Mouse (Mus musculus): ENCODE data around the gene Liph. TPM values are rescaled to one million over a fixed set of nuclear protein-coding genes. Genes with fewer than 3 reads are reported as not detected.
"Not testable (repeated sequence)": the region's sequence is repeated elsewhere in the genome, so short reads cannot be mapped to it uniquely, and the experiment has no call there.

Liph gene
- total RNA-seq, 2 experiments from 2014 or later, result 0.20 to 0.30 TPM

DNA sequence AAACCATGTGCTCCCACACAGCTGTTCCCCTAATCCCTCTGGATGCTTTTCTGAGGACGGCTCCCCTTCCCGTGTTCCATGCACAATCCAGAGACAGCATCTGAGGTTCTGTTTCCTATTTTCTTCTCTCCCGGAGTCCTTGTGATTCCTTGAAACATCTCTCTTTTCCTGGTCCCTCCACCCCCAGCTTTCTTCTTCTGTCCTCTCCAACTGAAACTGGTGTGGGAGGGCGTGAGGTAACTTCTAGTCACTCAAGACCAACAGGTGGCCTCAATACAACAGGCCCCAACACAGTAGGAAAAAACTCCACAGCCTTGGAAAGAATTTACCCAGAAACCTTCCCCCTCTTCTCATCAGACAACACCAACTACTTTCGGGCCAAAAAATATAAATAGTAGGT, 18.1 kb downstream of the Liph start:
- DNase-seq (ENCODE audit: low spot score in 2 of 2), result no peak

DNA sequence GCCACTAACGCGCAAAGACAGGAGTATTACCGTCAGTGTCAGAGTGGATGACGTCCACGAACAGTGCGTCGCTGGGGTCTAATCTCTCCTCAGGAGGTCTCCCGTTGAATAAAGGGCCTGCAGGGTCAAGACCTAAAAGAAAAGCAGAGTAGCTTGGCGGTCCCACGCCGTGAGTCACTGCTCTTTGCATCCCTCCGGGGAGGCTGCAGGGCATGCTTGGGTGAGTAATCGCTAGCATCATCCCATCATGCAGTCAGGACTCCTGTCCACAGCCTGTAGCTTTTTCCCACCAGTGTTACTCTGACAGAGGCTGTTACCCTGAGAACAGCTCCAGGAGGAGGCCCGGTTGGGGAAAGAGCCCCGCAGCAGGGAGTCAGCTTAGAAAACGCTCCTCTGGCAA, 19.3 kb downstream of the Liph start:
- DNase-seq (ENCODE audit: low spot score in 2 of 2), result no peak

DNA sequence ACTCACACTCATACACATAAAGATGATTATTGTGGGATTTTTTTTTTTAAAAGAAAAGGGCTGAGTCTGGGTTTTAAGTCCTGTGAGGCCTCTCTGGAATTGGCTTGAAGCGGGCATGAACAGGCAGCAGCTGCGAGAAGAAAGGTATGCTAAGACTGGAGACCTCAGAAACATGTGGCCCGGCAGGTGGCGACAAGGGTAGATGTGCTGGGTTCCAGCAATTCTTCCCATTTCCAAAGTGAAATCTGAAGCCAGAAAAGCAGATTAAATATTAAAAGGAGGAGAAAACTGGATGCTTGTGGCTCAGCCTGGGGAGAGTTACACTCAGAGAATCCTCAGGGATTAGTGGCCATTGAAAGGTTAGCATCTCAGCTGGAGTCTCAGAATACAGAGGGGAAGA, 24.0 kb downstream of the Liph start:
- no peak for DNase-seq (ENCODE audit: low spot score in 2 of 2)

- no peak for DNase-seq (ENCODE audit: low spot score in 2 of 2)
Observed at GRCm38 (mm10) chr16:21970536-21970935, 24.9 kb downstream of the Liph start.

DNA sequence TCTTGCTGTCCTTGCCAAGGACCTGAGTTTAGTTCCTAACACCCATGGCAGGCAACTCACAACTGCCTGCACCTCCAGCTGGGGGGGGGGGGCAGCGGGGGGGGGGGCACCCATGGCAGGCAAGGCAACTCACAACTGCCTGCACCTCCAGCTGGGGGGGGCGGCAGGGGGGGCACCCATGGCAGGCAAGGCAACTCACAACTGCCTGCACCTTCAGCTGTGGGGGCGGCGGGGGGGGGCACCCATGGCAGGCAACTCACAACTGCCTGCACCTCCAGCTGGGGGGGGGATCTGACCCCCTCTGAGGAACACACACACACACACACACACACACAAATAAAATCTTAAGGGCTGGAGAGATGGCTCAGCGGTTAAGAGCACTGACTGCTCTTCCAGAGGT, 25.6 kb downstream of the Liph start:
- DNase-seq (ENCODE audit: low spot score in 2 of 2), result no peak

GRCm38 (mm10) chr16:21965576-21965975, 29.9 kb downstream of the Liph start:
- no peak for DNase-seq (ENCODE audit: low spot score in 2 of 2)

DNA sequence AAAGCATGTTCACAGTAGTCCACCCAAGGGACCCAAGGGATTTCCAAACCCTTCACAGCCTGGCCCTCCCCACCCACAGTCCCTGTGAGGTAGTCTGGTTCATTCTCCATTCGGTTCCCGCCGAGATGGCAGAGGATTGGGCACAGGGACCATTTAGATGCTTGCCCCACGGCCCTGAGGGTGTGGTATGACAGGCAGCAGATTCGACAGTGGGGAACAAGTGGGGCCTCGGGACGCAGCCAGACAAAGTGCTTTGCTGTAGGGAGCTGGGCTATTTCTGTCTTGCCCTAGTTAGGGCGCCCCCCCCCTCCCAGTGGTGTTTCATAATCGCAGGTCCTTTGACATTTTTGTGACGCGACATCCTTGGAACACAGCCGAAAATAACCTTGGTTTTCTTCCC, 39.9 kb downstream of the Liph start:
- no peak for DNase-seq (ENCODE audit: low spot score in 2 of 2)

DNA sequence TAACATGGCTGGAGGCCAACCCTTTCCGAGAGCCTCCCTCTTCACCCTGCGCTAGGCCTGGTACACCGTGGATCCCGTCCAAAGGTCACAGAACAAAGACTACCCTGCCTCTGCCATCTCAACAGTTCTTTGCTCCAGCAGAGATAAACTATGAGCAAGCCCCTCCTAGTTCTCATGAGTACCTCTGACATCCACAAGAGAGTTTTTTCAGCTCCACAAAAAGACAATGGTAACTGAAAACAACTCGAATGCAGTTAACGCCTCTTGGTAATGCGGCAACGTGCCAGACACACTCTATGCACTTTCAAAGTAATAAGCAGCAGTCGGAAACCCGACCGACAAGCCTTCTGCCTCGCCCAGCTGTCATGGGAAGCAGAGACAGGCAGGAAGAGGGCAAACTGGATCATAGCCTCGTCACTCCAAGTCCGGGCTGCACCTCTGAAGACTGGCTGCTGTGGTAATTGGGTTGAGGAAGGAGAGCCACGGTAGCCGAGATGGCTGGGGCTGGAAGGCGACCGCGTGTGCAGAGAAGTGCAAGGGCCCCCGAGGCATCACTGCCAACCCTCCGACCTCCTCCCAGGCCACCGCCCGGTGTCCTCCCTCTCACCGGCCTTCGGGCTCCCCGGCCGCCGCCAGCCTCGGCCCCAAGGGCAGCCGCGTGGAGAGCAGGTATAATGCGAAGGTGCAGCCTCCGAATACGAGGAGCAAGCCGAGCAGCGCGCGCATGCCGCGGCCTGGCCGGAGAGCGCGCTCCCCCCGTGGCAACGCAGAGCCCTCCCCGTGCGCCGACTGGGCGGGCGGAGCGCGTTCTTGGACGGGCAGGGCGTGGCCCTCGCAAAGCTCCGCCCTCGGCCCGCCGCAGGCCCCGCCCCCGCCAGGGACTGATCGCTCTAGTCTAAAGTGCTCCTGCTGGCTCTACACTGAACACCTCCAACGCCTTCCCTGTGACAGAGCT, 48.4 kb downstream of the Liph start, which contains the start of gene Tmem41a:
Gene Tmem41a (minus strand): TSS at position 792 of the 955 bp plus-strand sequence.
- DNase-seq (ENCODE audit: low spot score in 2 of 2), result peak; percentile 85 to 92

DNA sequence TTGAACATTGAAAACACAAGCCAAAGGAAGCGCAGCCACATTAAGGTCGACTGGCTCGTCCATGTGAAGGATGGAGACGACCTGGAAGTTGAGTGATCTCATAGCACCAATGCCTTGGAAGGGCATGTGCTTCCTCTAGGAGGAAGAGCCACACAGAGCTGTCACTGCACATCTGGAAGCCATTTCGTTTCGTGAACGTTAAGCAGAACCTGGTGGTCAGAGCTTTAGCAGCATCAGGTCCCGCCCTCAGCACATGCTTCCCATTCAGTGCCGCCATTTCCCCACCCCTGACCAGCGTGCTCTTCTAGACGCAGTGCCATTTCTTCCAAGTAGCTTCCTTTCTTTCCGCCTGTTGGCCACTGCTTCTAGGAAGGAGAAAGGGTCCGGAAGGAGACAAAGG, 67.0 kb downstream of the Liph start:
- no peak for DNase-seq (ENCODE audit: low spot score in 2 of 2)

GRCm38 (mm10) chr16:21916681-21917080, 78.8 kb downstream of the Liph start:
- DNase-seq (ENCODE audit: low spot score in 2 of 2), result no peak

GRCm38 (mm10) chr16:21913347-21913746, 82.1 kb downstream of the Liph start:
- no peak for DNase-seq (ENCODE audit: low spot score in 2 of 2)

DNA sequence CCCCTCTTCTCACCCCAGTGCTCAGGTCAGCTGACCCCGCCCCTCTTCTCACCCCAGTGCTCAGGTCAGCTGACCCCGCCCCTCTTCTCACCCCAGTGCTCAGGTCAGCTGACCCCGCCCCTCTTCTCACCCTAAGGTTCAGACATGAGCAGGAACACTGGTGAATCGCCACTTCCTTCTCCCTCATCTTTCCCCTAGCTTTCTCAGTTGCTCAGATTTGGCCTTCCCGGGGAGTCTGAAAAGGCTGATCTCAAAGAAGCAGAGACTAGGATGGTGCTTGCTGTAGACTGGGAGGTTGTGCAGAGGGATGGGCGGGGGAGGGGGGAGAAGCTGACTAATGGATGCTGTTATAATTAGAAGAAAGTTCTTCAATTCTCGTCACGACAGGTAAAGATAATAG, 86.6 kb downstream of the Liph start:
- DNase-seq (ENCODE audit: low spot score in 2 of 2), result not testable (repeated sequence)

- no peak for DNase-seq (ENCODE audit: low spot score in 2 of 2)
Observed at GRCm38 (mm10) chr16:21906902-21907301, 88.6 kb downstream of the Liph start.

GRCm38 (mm10) chr16:21905996-21906395, 89.5 kb downstream of the Liph start:
- no peak for DNase-seq (ENCODE audit: low spot score in 2 of 2)

- DNase-seq (ENCODE audit: low spot score in 2 of 2), result no peak
Observed at GRCm38 (mm10) chr16:21904636-21905035, 90.8 kb downstream of the Liph start.

Other genes with a start within 250 kb of the Liph start
- gene Ehhadh, start 207.9 kb downstream of the Liph start, total RNA-seq (2021), result 1 to 10 TPM; 1.8 to 2.2 TPM
- gene Map3k13, start 201.3 kb downstream of the Liph start, total RNA-seq (2021), result 10 to 100 TPM; 14.9 to 15.0 TPM
- 10 to 100 TPM; 15.7 to 16.0 TPM for gene Tmem41a, start 48.1 kb downstream of the Liph start, total RNA-seq (2021)
- gene Senp2, start 13.8 kb upstream of the Liph start, total RNA-seq (2021), result 10 to 100 TPM; 82.8 to 88.4 TPM
- gene Igf2bp2, start 167.6 kb upstream of the Liph start, total RNA-seq (2021), result under 1 TPM; 0.22 to 0.86 TPM

Data from layer of hippocampus, adult 18-20 months (tissue).